Mouse (Mus musculus): ENCODE data around the gene 1810024B03Rik. TPM values are rescaled to one million over a fixed set of nuclear protein-coding genes. Genes with fewer than 3 reads are reported as not detected.

Gene 1810024B03Rik
- polyA plus RNA-seq (2014; fragmentation: Nextera tagmentation; extraction: Ambion mirVana): 2.0 and 2.2 TPM in 2 replicates

GRCm38 (mm10) chr2:127207547-127208451, at the start of gene 1810024B03Rik, which contains the start of gene Snrnp200:
1810024B03Rik (minus strand) TSS chr2:127208280.
Snrnp200 (plus strand) TSS chr2:127208386.
- peaks cover 33% of the 10 kb centered on the region for H3K36me3 ChIP-seq (ENCODE audit: control insufficient read depth, insufficient read depth, low read length)
- peaks cover 7% of the 10 kb centered on the region; the same call in 1 of the 2 replicates for H3K4me1 ChIP-seq (replicated peaks; ENCODE audit: control insufficient read depth, insufficient read depth, low read length)
- H3K4me3 ChIP-seq (ENCODE audit: low read depth, low read length): peak within 1 kb of the TSS; percentile 86
- DNase-seq (ENCODE audit: low spot score) (peak; percentile 92), ATAC-seq (replicated peaks; ENCODE audit: low FRiP score, low TSS enrichment, low read depth) (peak; percentile 96)
- H3K4me2 ChIP-seq (ENCODE audit: low read length): peak within 1 kb of the TSS; percentile 79
- H3K27me3 ChIP-seq (replicated peaks; ENCODE audit: control insufficient read depth, insufficient read depth, low read length): no peaks in the 10 kb centered on the region
- H3K9ac ChIP-seq (ENCODE audit: low read length): peak within 1 kb of the TSS; percentile 72
- WGBS: 11% methylated on average over 36 of the region's 36 CpGs
- no peaks in the 10 kb centered on the region for H3K9me3 ChIP-seq (ENCODE audit: control insufficient read depth, low read length)
- H3K27ac ChIP-seq (ENCODE audit: low read depth): peak within 1 kb of the TSS; percentile 65

DNA sequence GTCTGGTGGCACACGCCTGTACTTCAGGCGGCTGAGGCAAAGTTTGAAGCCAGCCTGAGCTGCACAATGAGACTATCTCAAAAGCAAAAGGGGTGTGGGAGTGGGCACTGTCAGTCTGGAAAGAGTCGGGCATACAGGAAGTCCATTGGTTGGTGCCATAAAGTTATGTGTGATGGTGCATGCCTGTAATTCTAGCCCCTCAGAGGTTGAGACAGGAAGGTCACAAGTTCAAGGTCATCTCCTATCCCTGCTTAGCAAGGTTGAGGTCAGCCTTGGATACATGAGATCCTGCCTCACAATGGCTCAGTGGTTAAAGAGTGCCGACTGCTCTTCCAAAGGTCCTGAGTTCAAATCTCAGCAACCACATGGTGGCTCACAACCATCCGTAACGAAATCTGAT, 47.2 kb upstream of the 1810024B03Rik start:
- WGBS: 84% methylated on average over 6 of the region's 6 CpGs
- no peak overlapping the region for H3K4me2 ChIP-seq (ENCODE audit: low read length)
- no peak overlapping the region for H3K9ac ChIP-seq (ENCODE audit: low read length)
- ATAC-seq (replicated peaks; ENCODE audit: low FRiP score, low TSS enrichment, low read depth) (no peak), DNase-seq (ENCODE audit: low spot score) (no peak)
- peaks cover 50% of the 10 kb centered on the region for H3K36me3 ChIP-seq (ENCODE audit: control insufficient read depth, insufficient read depth, low read length)
- no peaks in the 10 kb centered on the region for H3K27me3 ChIP-seq (replicated peaks; ENCODE audit: control insufficient read depth, insufficient read depth, low read length)
- no peaks in the 10 kb centered on the region for H3K4me1 ChIP-seq (replicated peaks; ENCODE audit: control insufficient read depth, insufficient read depth, low read length)
- H3K9me3 ChIP-seq (ENCODE audit: control insufficient read depth, low read length): no peaks in the 10 kb centered on the region
- H3K4me3 ChIP-seq (ENCODE audit: low read depth, low read length): no peak overlapping the region
- no peak overlapping the region for H3K27ac ChIP-seq (ENCODE audit: low read depth)

DNA sequence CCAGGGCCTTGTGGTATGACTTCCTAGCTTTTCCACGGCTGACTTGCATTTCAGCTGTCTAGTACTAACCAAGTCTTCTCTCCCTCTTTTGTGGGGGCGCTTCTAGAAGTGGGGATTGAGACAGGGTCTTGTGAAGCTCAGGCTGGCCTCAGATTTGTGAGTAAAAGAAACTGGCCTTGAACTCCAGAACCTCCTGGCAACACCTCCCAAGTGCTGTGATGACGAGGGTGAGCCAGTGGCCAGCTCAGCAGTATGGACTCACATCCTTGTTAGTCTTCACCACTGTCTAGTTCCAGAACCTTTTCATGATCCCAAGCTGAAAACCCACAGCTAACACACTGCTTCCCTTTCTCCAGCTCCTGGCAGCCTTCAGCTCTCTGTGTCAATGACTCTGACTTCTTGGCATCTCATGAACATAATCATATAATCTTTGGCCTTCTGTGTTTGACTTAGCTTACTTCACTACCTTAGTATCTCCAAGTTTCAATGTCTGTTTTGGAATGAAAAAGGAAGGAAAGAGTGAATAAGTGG, 46.6 kb upstream of the 1810024B03Rik start:
- WGBS: 91% methylated on average over 3 of the region's 3 CpGs
- H3K4me2 ChIP-seq (ENCODE audit: low read length): no peak overlapping the region
- peaks cover 49% of the 10 kb centered on the region for H3K36me3 ChIP-seq (ENCODE audit: control insufficient read depth, insufficient read depth, low read length)
- no peak for ATAC-seq (replicated peaks; ENCODE audit: low FRiP score, low TSS enrichment, low read depth)
- H3K4me3 ChIP-seq (ENCODE audit: low read depth, low read length): no peak overlapping the region
- H3K27ac ChIP-seq (ENCODE audit: low read depth): no peak overlapping the region
- no peak for DNase-seq (ENCODE audit: low spot score)
- H3K9ac ChIP-seq (ENCODE audit: low read length): no peak overlapping the region
- H3K9me3 ChIP-seq (ENCODE audit: control insufficient read depth, low read length): no peaks in the 10 kb centered on the region
- no peaks in the 10 kb centered on the region for H3K27me3 ChIP-seq (replicated peaks; ENCODE audit: control insufficient read depth, insufficient read depth, low read length)
- no peaks in the 10 kb centered on the region for H3K4me1 ChIP-seq (replicated peaks; ENCODE audit: control insufficient read depth, insufficient read depth, low read length)

GRCm38 (mm10) chr2:127252787-127253186, 44.7 kb upstream of the 1810024B03Rik start:
- no peak overlapping the region for H3K27ac ChIP-seq (ENCODE audit: low read depth)
- H3K4me2 ChIP-seq (ENCODE audit: low read length): no peak overlapping the region
- H3K4me1 ChIP-seq (replicated peaks; ENCODE audit: control insufficient read depth, insufficient read depth, low read length): peaks cover 9% of the 10 kb centered on the region
- no peaks in the 10 kb centered on the region for H3K27me3 ChIP-seq (replicated peaks; ENCODE audit: control insufficient read depth, insufficient read depth, low read length)
- DNase-seq (ENCODE audit: low spot score) (no peak), ATAC-seq (replicated peaks; ENCODE audit: low FRiP score, low TSS enrichment, low read depth) (no peak)
- no peaks in the 10 kb centered on the region for H3K9me3 ChIP-seq (ENCODE audit: control insufficient read depth, low read length)
- H3K36me3 ChIP-seq (ENCODE audit: control insufficient read depth, insufficient read depth, low read length): peaks cover 30% of the 10 kb centered on the region
- H3K9ac ChIP-seq (ENCODE audit: low read length): no peak overlapping the region
- no peak overlapping the region for H3K4me3 ChIP-seq (ENCODE audit: low read depth, low read length)
- 67% methylated on average over 5 of the region's 5 CpGs for WGBS

DNA sequence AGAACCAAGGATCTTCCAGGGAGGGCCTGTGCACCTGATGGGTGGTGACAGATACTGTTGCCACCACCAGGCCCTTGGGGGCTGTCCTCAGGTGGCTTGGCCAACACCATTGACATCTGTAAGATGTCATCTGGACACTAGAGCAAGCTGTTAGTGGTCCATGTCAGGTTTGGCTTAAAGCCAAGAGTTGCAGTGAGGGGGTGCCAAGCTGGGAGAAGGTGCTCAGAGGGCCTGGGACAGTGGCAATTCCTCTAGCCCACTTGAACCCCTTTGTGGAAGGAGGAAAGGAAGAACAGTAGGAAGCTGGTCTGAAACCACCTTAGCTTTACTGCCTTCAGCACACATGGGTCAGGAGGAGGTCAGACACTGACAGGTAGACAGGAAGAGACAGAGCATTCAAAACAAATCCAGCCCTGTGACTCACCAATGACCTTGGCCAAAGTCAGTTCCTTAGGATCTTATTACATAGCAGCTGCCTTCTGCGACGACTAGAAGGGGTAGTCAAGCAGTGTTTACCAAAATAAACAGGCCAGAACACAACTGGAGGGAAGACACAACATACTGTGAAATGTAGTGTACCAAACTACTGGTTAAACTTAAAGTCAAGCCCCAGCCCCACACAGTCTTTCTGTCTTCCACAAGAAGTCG, 43.9 kb upstream of the 1810024B03Rik start:
- Histone ChIP-seq H3K4me1 (replicated peaks; ENCODE audit: control insufficient read depth, insufficient read depth, low read length) (peaks cover 10% of the 10 kb centered on the region), H3K27ac (ENCODE audit: low read depth) (no peak overlapping the region), H3K4me2 (ENCODE audit: low read length) (no peak overlapping the region), H3K27me3 (replicated peaks; ENCODE audit: control insufficient read depth, insufficient read depth, low read length) (no peaks in the 10 kb centered on the region), H3K4me3 (ENCODE audit: low read depth, low read length) (no peak overlapping the region), H3K36me3 (ENCODE audit: control insufficient read depth, insufficient read depth, low read length) (peaks cover 22% of the 10 kb centered on the region), H3K9ac (ENCODE audit: low read length) (no peak overlapping the region), H3K9me3 (ENCODE audit: control insufficient read depth, low read length) (no peaks in the 10 kb centered on the region)
- no peak for DNase-seq (ENCODE audit: low spot score)
- 64% methylated on average over 3 of the region's 3 CpGs for WGBS
- ATAC-seq (replicated peaks; ENCODE audit: low FRiP score, low TSS enrichment, low read depth): no peak

- no peak overlapping the region for H3K9ac ChIP-seq (ENCODE audit: low read length)
- H3K9me3 ChIP-seq (ENCODE audit: control insufficient read depth, low read length): no peaks in the 10 kb centered on the region
- H3K36me3 ChIP-seq (ENCODE audit: control insufficient read depth, insufficient read depth, low read length): peaks cover 17% of the 10 kb centered on the region
- peaks cover 15% of the 10 kb centered on the region for H3K4me1 ChIP-seq (replicated peaks; ENCODE audit: control insufficient read depth, insufficient read depth, low read length)
- H3K4me3 ChIP-seq (ENCODE audit: low read depth, low read length): no peak overlapping the region
- no peak for ATAC-seq (replicated peaks; ENCODE audit: low FRiP score, low TSS enrichment, low read depth)
- no peaks in the 10 kb centered on the region for H3K27me3 ChIP-seq (replicated peaks; ENCODE audit: control insufficient read depth, insufficient read depth, low read length)
- DNase-seq (ENCODE audit: low spot score): no peak
- no peak overlapping the region for H3K4me2 ChIP-seq (ENCODE audit: low read length)
- no peak overlapping the region for H3K27ac ChIP-seq (ENCODE audit: low read depth)
- WGBS: 79% methylated on average over 3 of the region's 3 CpGs
These were observed 43.4 kb upstream of the 1810024B03Rik start for GRCm38 (mm10) chr2:127251457-127251856.

- Histone ChIP-seq H3K4me3 (ENCODE audit: low read depth, low read length) (no peak overlapping the region), H3K9ac (ENCODE audit: low read length) (no peak overlapping the region), H3K27ac (ENCODE audit: low read depth) (no peak overlapping the region), H3K36me3 (ENCODE audit: control insufficient read depth, insufficient read depth, low read length) (peaks cover 21% of the 10 kb centered on the region), H3K4me1 (replicated peaks; ENCODE audit: control insufficient read depth, insufficient read depth, low read length) (peaks cover 16% of the 10 kb centered on the region), H3K27me3 (replicated peaks; ENCODE audit: control insufficient read depth, insufficient read depth, low read length) (no peaks in the 10 kb centered on the region), H3K4me2 (ENCODE audit: low read length) (no peak overlapping the region), H3K9me3 (ENCODE audit: control insufficient read depth, low read length) (no peaks in the 10 kb centered on the region)
- no peak for DNase-seq (ENCODE audit: low spot score)
- WGBS: 89% methylated on average over 9 of the region's 9 CpGs
- ATAC-seq (replicated peaks; ENCODE audit: low FRiP score, low TSS enrichment, low read depth): no peak
These were observed 42.4 kb upstream of the 1810024B03Rik start for GRCm38 (mm10) chr2:127250291-127251008.

GRCm38 (mm10) chr2:127248334-127249004, 40.4 kb upstream of the 1810024B03Rik start:
- Histone ChIP-seq H3K36me3 (ENCODE audit: control insufficient read depth, insufficient read depth, low read length) (peaks cover 41% of the 10 kb centered on the region), H3K4me2 (ENCODE audit: low read length) (peak overlapping the region; percentile 94), H3K9me3 (ENCODE audit: control insufficient read depth, low read length) (no peaks in the 10 kb centered on the region), H3K27ac (ENCODE audit: low read depth) (peak overlapping the region; percentile 33; the same call in 1 of the 2 replicates), H3K4me1 (replicated peaks; ENCODE audit: control insufficient read depth, insufficient read depth, low read length) (peaks cover 16% of the 10 kb centered on the region), H3K27me3 (replicated peaks; ENCODE audit: control insufficient read depth, insufficient read depth, low read length) (no peaks in the 10 kb centered on the region), H3K4me3 (ENCODE audit: low read depth, low read length) (peak overlapping the region; percentile 71), H3K9ac (ENCODE audit: low read length) (peak overlapping the region; percentile 79)
- ATAC-seq (replicated peaks; ENCODE audit: low FRiP score, low TSS enrichment, low read depth) (peak; percentile 76), DNase-seq (ENCODE audit: low spot score) (peak; percentile 77)
- 1% methylated on average over 39 of the region's 39 CpGs for WGBS

Measured in intestine, embryonic 14.5 days (tissue).